Mouse (Mus musculus): ENCODE results near the gene Cul1. TPM values are rescaled to one million over a fixed set of nuclear protein-coding genes. Genes with fewer than 3 reads are reported as not detected.

Cul1 gene
- polyA plus RNA-seq, 1 experiment from 2014 or later = 116 TPM

GRCm38 (mm10) chr6:47520030-47520429 lies 66.8 kb downstream of the Cul1 start:
- H3K4me1 ChIP-seq = no peaks in the 10 kb centered on the region
- H3K36me3 ChIP-seq = peaks cover 61% of the 10 kb centered on the region
- H3K4me3 ChIP-seq (replicated peaks) = no peak overlapping the region
- H3K9me3 ChIP-seq = no peaks in the 10 kb centered on the region
- no peak overlapping the region for H3K27ac ChIP-seq
- no peaks in the 10 kb centered on the region for H3K27me3 ChIP-seq (replicated peaks)
- WGBS = 77% methylated on average over 2 of the region's 2 CpGs
- no peak overlapping the region for H3K4me2 ChIP-seq
- no peak for ATAC-seq (ENCODE audit: insufficient read depth, low FRiP score, low read depth)
- H3K9ac ChIP-seq = no peak overlapping the region

GRCm38 (mm10) chr6:47522431-47522830 lies 69.2 kb downstream of the Cul1 start:
- no peak overlapping the region for H3K9ac ChIP-seq
- H3K27me3 ChIP-seq (replicated peaks) = no peaks in the 10 kb centered on the region
- peaks cover 59% of the 10 kb centered on the region for H3K36me3 ChIP-seq
- 94% methylated on average over 3 of the region's 3 CpGs for WGBS
- H3K4me2 ChIP-seq = no peak overlapping the region
- ATAC-seq (ENCODE audit: insufficient read depth, low FRiP score, low read depth) = no peak
- H3K9me3 ChIP-seq = no peaks in the 10 kb centered on the region
- H3K27ac ChIP-seq = no peak overlapping the region
- H3K4me3 ChIP-seq (replicated peaks) = no peak overlapping the region
- no peaks in the 10 kb centered on the region for H3K4me1 ChIP-seq

DNA sequence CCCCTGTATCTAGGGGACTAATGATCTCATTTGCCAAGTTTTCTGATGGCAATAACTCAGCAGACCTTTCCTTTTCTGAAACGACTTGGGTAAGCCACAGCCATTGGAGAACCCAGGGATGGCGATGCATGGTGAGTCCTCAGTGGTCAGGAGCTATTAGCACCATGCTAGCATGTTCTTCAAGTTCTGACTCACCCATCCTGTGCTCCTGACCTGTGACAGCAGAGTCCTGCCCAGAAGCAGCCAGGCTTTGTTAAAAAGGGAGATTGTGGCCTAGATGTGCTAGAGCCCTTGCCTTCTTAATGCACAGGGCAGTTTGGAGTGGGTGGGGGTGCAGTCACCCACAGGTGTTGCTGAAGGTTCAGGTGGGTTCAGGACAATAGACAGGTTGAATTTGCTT lies 71.8 kb downstream of the Cul1 start:
- no peaks in the 10 kb centered on the region for H3K9me3 ChIP-seq
- no peak overlapping the region for H3K9ac ChIP-seq
- peaks cover 55% of the 10 kb centered on the region for H3K36me3 ChIP-seq
- no peak overlapping the region for H3K4me2 ChIP-seq
- ATAC-seq (ENCODE audit: insufficient read depth, low FRiP score, low read depth) = no peak
- WGBS = 82% methylated on average over 2 of the region's 2 CpGs
- H3K4me1 ChIP-seq = no peaks in the 10 kb centered on the region
- H3K27ac ChIP-seq = no peak overlapping the region
- no peak overlapping the region for H3K4me3 ChIP-seq (replicated peaks)
- H3K27me3 ChIP-seq (replicated peaks) = no peaks in the 10 kb centered on the region

- 83% methylated on average over 4 of the region's 4 CpGs for WGBS
Observed at GRCm38 (mm10) chr6:47526446-47526845, 73.2 kb downstream of the Cul1 start.

DNA sequence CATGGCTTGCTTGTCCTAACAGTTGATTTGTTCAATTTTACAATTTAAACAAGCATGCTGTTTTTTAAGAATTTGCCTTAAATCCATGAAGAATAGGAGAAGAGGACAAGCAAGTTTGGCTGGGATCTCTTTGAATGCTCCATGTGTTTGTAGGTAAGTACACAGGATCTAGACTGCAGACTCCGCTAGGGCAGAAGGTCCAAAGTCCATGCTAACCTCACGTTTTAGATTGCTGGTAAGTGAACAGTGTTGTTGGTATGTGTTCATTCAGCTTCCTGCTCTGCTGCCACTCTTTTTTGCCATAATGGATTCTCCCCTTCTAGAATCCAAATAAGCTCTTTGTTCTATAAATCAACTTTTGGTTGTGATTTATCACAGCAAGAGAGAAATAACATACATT lies 73.9 kb downstream of the Cul1 start:
- H3K27ac ChIP-seq = no peak overlapping the region
- no peak for ATAC-seq (ENCODE audit: insufficient read depth, low FRiP score, low read depth)
- no peak overlapping the region for H3K9ac ChIP-seq
- no peaks in the 10 kb centered on the region for H3K4me1 ChIP-seq
- WGBS = 55% methylated on average over 2 of the region's 2 CpGs
- no peaks in the 10 kb centered on the region for H3K27me3 ChIP-seq (replicated peaks)
- H3K4me3 ChIP-seq (replicated peaks) = no peak overlapping the region
- no peak overlapping the region for H3K4me2 ChIP-seq
- H3K9me3 ChIP-seq = no peaks in the 10 kb centered on the region
- H3K36me3 ChIP-seq = peaks cover 60% of the 10 kb centered on the region

More at GRCm38 (mm10) chr6:47526446-47526845, 73.2 kb downstream of the Cul1 start:
- H3K27ac ChIP-seq = no peak overlapping the region
- H3K27me3 ChIP-seq (replicated peaks) = no peaks in the 10 kb centered on the region
- no peak overlapping the region for H3K4me2 ChIP-seq
- no peaks in the 10 kb centered on the region for H3K9me3 ChIP-seq
- no peak for ATAC-seq (ENCODE audit: insufficient read depth, low FRiP score, low read depth)
- H3K4me1 ChIP-seq = no peaks in the 10 kb centered on the region
- no peak overlapping the region for H3K9ac ChIP-seq
- H3K4me3 ChIP-seq (replicated peaks) = no peak overlapping the region
- peaks cover 61% of the 10 kb centered on the region for H3K36me3 ChIP-seq

DNA sequence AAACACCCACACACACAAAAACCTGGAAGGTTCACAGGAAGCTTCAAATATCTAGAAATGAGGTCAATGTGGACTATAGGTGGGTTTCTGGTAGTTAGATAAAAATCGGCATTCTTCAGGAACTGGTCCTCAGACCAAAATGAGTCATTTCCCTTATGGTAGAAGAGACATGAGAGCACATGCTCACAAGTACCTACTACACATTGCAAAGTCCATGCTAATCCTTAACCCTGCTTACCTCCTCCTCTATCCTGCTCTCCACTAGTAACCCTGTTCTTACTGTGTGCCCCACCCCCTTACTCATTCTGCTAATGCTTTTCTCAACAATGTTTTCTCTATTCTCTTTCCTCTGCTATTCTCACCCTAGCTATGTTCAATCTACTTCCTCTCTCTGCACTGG lies 74.5 kb downstream of the Cul1 start:
- WGBS = 62% methylated on average over 1 of the region's 1 CpGs
- H3K4me1 ChIP-seq = no peaks in the 10 kb centered on the region
- H3K4me3 ChIP-seq (replicated peaks) = no peak overlapping the region
- H3K9ac ChIP-seq = no peak overlapping the region
- no peak for ATAC-seq (ENCODE audit: insufficient read depth, low FRiP score, low read depth)
- H3K27me3 ChIP-seq (replicated peaks) = no peaks in the 10 kb centered on the region
- peaks cover 56% of the 10 kb centered on the region for H3K36me3 ChIP-seq
- no peaks in the 10 kb centered on the region for H3K9me3 ChIP-seq
- H3K4me2 ChIP-seq = no peak overlapping the region
- no peak overlapping the region for H3K27ac ChIP-seq

DNA sequence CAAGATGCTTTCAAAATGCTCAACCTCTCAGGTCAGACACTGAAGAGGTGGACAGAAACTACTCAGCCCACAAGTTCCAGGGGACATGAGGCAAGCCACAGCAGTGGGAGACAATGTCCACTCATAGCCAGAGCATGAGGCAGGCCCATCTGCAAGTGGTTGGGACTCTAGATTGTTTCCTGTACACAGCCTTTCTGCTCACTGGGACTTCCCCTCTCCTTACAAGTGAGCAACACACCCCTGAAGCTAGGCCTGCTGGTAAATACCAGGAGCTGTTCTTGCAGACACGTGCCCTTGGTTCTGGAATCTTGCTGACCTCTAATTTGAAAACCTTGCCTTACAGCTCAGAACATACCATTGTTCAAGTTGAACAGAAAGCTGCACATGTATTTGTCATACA lies 79.3 kb downstream of the Cul1 start:
- Histone ChIP-seq H3K9me3 (no peaks in the 10 kb centered on the region), H3K4me1 (no peaks in the 10 kb centered on the region), H3K9ac (no peak overlapping the region), H3K36me3 (peaks cover 28% of the 10 kb centered on the region), H3K27me3 (replicated peaks) (no peaks in the 10 kb centered on the region), H3K4me3 (replicated peaks) (no peak overlapping the region), H3K27ac (no peak overlapping the region), H3K4me2 (no peak overlapping the region)
- ATAC-seq (ENCODE audit: insufficient read depth, low FRiP score, low read depth) = no peak
- WGBS = 65% methylated on average over 1 of the region's 1 CpGs

GRCm38 (mm10) chr6:47535333-47535732 lies 82.1 kb downstream of the Cul1 start:
- H3K4me1 ChIP-seq = no peaks in the 10 kb centered on the region
- H3K9ac ChIP-seq = no peak overlapping the region
- no peaks in the 10 kb centered on the region for H3K9me3 ChIP-seq
- no peak overlapping the region for H3K4me2 ChIP-seq
- H3K4me3 ChIP-seq (replicated peaks) = no peak overlapping the region
- H3K36me3 ChIP-seq = peaks cover 24% of the 10 kb centered on the region
- no peak overlapping the region for H3K27ac ChIP-seq
- 88% methylated on average over 5 of the region's 5 CpGs for WGBS
- no peaks in the 10 kb centered on the region for H3K27me3 ChIP-seq (replicated peaks)
- ATAC-seq (ENCODE audit: insufficient read depth, low FRiP score, low read depth) = no peak

DNA sequence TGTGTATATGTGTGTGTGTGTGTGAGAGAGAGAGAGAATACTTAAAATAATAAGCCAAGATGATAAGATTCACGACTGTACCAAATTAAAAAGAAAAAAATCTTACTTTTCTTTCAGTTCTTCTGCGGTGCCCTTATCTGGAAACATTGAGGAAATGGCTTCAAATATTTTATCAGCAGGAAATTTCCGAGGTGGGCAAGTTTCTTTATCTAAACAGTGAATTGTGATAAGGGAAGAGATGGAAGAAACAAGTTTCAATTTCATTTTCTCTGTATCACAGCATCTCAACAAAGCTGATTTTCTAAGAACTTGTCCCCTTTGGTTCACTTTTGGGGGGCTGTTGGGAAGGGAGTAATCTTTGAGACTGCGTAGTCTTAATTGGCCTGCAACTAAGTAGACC lies 99.1 kb downstream of the Cul1 start:
- Histone ChIP-seq H3K4me1 (no peaks in the 10 kb centered on the region), H3K27me3 (replicated peaks) (no peaks in the 10 kb centered on the region), H3K27ac (no peak overlapping the region), H3K36me3 (peaks cover 27% of the 10 kb centered on the region), H3K4me3 (replicated peaks) (no peak overlapping the region), H3K9me3 (no peaks in the 10 kb centered on the region), H3K9ac (no peak overlapping the region), H3K4me2 (no peak overlapping the region)
- no peak for ATAC-seq (ENCODE audit: insufficient read depth, low FRiP score, low read depth)
- 79% methylated on average over 4 of the region's 4 CpGs for whole genome bisulfite sequencing

DNA sequence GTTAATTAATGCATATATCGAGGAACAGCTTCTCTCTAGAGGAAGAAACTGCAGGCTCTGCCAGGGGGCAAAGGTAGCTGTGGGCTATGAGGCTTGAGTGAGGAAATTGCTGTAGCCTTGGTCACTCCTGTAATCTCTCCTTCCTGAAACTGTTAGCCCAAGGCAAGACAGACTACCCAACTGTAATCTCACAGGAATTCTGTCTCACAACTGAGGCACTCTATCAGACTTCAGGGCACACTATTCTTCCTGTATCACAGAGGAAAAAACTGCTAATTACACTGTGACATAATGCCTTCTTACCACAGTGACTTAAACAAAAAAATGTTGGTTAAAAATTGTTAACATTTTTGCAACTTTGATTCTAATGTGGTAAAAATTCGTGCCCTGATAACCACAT lies 106.1 kb downstream of the Cul1 start:
- Histone ChIP-seq H3K4me2 (no peak overlapping the region), H3K9ac (no peak overlapping the region), H3K9me3 (no peaks in the 10 kb centered on the region), H3K27me3 (replicated peaks) (no peaks in the 10 kb centered on the region), H3K4me1 (no peaks in the 10 kb centered on the region), H3K4me3 (replicated peaks) (no peak overlapping the region), H3K36me3 (peaks cover 8% of the 10 kb centered on the region), H3K27ac (no peak overlapping the region)
- WGBS = 89% methylated on average over 2 of the region's 2 CpGs
- ATAC-seq (ENCODE audit: insufficient read depth, low FRiP score, low read depth) = no peak

GRCm38 (mm10) chr6:47560407-47560806 lies 107.2 kb downstream of the Cul1 start:
- Histone ChIP-seq H3K4me2 (no peak overlapping the region), H3K9me3 (no peaks in the 10 kb centered on the region), H3K4me3 (replicated peaks) (no peak overlapping the region), H3K4me1 (no peaks in the 10 kb centered on the region), H3K36me3 (peaks cover 6% of the 10 kb centered on the region), H3K27ac (no peak overlapping the region), H3K9ac (no peak overlapping the region), H3K27me3 (replicated peaks) (no peaks in the 10 kb centered on the region)
- no peak for ATAC-seq (ENCODE audit: insufficient read depth, low FRiP score, low read depth)

DNA sequence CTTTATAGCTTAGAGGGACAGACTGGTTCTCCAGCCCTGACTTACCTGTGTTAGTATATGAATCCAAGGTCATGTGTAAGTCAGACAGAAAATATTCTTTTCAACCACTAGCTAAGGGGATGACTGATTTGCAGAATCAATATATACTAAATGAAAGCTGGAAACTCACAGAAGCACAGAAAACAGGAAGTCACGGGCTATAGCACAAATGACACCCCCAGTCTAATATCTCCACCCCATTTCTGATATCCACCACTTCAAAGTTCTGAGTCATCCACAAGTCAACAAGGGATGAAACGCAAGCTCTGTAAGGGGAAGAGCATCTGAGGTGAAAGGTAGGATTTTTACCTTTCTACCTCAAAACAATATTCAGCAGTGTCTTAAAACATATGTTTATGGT lies 107.6 kb downstream of the Cul1 start:
- ATAC-seq (ENCODE audit: insufficient read depth, low FRiP score, low read depth) = no peak
- 66% methylated on average over 2 of the region's 2 CpGs for WGBS

DNA sequence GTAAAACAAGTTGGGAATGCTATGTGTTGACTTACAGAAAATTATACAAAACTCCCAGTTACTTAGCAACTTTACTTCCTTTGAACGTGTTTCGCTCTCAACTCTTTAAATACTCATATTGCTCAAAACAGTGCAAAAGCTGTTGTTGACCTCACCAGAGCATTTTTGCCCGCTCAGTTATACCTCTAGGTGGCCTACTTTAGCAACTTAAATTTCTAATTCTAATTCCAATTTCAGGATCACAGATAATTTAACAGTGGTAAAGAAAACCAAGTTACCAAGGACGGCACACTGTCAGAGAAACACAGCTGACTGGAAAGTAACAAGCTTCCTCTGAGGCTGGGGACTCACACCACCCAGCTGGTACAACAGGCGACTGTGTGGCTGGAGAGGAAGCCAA lies 108.2 kb downstream of the Cul1 start:
- no peak overlapping the region for H3K4me2 ChIP-seq
- no peak overlapping the region for H3K27ac ChIP-seq
- H3K36me3 ChIP-seq = peaks cover 10% of the 10 kb centered on the region; the same call in 1 of the 2 replicates
- H3K9me3 ChIP-seq = no peaks in the 10 kb centered on the region
- H3K4me3 ChIP-seq (replicated peaks) = no peak overlapping the region
- H3K4me1 ChIP-seq = no peaks in the 10 kb centered on the region
- no peak overlapping the region for H3K9ac ChIP-seq
- ATAC-seq (ENCODE audit: insufficient read depth, low FRiP score, low read depth) = no peak
- H3K27me3 ChIP-seq (replicated peaks) = no peaks in the 10 kb centered on the region
- 78% methylated on average over 5 of the region's 5 CpGs for WGBS

More for the DNA sequence above, 107.6 kb downstream of the Cul1 start:
- Histone ChIP-seq H3K36me3 (peaks cover 8% of the 10 kb centered on the region; the same call in 1 of the 2 replicates), H3K4me2 (no peak overlapping the region), H3K4me1 (no peaks in the 10 kb centered on the region), H3K27ac (no peak overlapping the region), H3K9ac (no peak overlapping the region), H3K27me3 (replicated peaks) (no peaks in the 10 kb centered on the region), H3K4me3 (replicated peaks) (no peak overlapping the region), H3K9me3 (no peaks in the 10 kb centered on the region)
